Mouse (Mus musculus) urinary bladder, postnatal 4 days (tissue): ENCODE measurements at regions not wholly inside any gene's neighbourhood (a gene's known extent, or its start where the extent isn't known, plus 50 kb on each side); places are given as distances from the start of the nearest gene placed in this dataset.

Experiments
- DNase-seq, 2 experiments: peaks; one replicate each; pipeline ENCODE4 v3.0.0; 2021 to 2022; ENCODE audit warnings: low spot score in 2 of 2

GRCm38 (mm10) chr3:18665738-18666137, 717.5 kb downstream of the Cypt12 start:
- DNase-seq = no peak

- DNase-seq = no peak
These were observed 719.5 kb downstream of the Cypt12 start for GRCm38 (mm10) chr3:18667726-18668125.

- no peak for DNase-seq
These were observed 720.7 kb downstream of the Cypt12 start for GRCm38 (mm10) chr3:18668936-18669335.

- no peak for DNase-seq
These were observed 722.0 kb downstream of the Cypt12 start for GRCm38 (mm10) chr3:18670203-18670700.

GRCm38 (mm10) chr3:18671681-18672080, 723.5 kb downstream of the Cypt12 start:
- DNase-seq = no peak

- no peak for DNase-seq
These were observed 735.3 kb downstream of the Cypt12 start for GRCm38 (mm10) chr3:18683346-18684101.

- DNase-seq = no peak
These were observed 747.0 kb downstream of the Cypt12 start for GRCm38 (mm10) chr3:18695113-18695792.

GRCm38 (mm10) chr3:18696981-18697660, 748.9 kb downstream of the Cypt12 start:
- no peak for DNase-seq

- DNase-seq = no peak
These were observed 749.9 kb downstream of the Cypt12 start for GRCm38 (mm10) chr3:18698106-18698505.

- no peak for DNase-seq
These were observed 757.0 kb downstream of the Cypt12 start for GRCm38 (mm10) chr3:18705165-18705564.

- DNase-seq = no peak
These were observed 757.5 kb downstream of the Cypt12 start for GRCm38 (mm10) chr3:18705756-18706155.

GRCm38 (mm10) chr3:18706356-18706755, 758.1 kb downstream of the Cypt12 start:
- DNase-seq = no peak

GRCm38 (mm10) chr3:18707730-18708129, 759.5 kb downstream of the Cypt12 start:
- DNase-seq = no peak

GRCm38 (mm10) chr3:18711661-18712060, 763.5 kb downstream of the Cypt12 start:
- no peak for DNase-seq

GRCm38 (mm10) chr3:18713986-18714385, 765.8 kb downstream of the Cypt12 start:
- DNase-seq = no peak

- no peak for DNase-seq
These were observed 766.9 kb downstream of the Cypt12 start for GRCm38 (mm10) chr3:18714968-18715630.

- DNase-seq = no peak
These were observed 767.6 kb downstream of the Cypt12 start for GRCm38 (mm10) chr3:18715776-18716175.

GRCm38 (mm10) chr3:18725507-18725906, 777.3 kb downstream of the Cypt12 start:
- DNase-seq = no peak

GRCm38 (mm10) chr3:18731251-18731650, 783.0 kb downstream of the Cypt12 start:
- no peak for DNase-seq

- no peak for DNase-seq
These were observed 783.5 kb downstream of the Cypt12 start for GRCm38 (mm10) chr3:18731674-18732073.

GRCm38 (mm10) chr3:18733540-18733939, 785.3 kb downstream of the Cypt12 start:
- no peak for DNase-seq

- DNase-seq = no peak
These were observed 790.7 kb downstream of the Cypt12 start for GRCm38 (mm10) chr3:18738946-18739345.
